Mouse (Mus musculus) embryo, embryonic 11 days (tissue): ENCODE data around the gene Speer4b.
A peak's percentile ranks its signal among the peaks of the same experiment; 100 is the strongest.
"Not testable (repeated sequence)": the region's sequence is repeated elsewhere in the genome, so short reads cannot be mapped to it uniquely, and the experiment has no call there.

ENCODE experiments used
- DNase-seq: peaks from one replicate; pipeline ENCODE4 v3.0.0-alpha.2; 2015

Gene Speer4b

GRCm38 (mm10) chr5:27501338-27501737 lies at the start of gene Speer4b:
TSS of gene Speer4b (minus strand) at chr5:27501438.
- DNase-seq: not testable (repeated sequence)

DNA sequence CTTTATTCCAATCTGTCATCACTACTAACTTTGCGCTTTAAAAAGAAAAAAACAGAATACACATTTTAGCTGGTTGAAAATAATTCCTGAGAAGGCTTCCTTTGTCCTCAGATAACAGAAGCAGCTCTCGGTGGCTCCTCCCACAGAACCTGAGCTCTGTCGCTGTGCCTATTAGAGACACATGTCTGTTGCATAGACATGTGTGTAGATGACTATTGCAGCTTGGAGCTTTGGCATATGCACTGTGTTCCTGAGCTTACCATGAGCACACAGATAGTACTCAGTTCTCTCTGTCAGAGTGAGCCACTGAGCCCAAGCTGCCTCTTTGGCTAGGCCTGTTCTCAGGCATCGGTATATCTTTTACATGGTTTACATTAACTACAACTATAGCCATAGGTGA lies 48.1 kb upstream of the Speer4b start:
- DNase-seq: no peak

GRCm38 (mm10) chr5:27544816-27545270 lies 43.6 kb upstream of the Speer4b start:
- peak; percentile 70 for DNase-seq

GRCm38 (mm10) chr5:27526906-27527305 lies 25.7 kb upstream of the Speer4b start:
- DNase-seq: no peak

DNA sequence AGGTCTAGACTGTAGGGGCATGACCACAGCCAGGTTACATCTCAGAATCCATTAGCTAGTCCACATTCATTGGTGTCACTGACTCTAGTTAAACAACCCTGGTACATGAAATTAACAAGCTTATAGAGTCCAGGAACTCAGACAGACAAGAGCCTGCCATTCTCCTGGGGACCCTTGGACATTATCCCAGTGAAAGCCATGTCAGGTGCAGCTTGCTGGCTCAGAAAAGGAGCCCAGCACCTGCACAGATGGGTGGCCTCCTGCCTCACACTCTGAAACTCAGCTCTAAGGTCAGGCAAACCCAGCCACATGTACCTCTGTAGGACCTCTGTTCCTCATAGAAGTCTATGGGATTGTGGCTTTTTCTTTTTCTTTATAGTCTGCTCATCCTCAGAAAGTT lies 17.5 kb upstream of the Speer4b start:
- no peak for DNase-seq

DNA sequence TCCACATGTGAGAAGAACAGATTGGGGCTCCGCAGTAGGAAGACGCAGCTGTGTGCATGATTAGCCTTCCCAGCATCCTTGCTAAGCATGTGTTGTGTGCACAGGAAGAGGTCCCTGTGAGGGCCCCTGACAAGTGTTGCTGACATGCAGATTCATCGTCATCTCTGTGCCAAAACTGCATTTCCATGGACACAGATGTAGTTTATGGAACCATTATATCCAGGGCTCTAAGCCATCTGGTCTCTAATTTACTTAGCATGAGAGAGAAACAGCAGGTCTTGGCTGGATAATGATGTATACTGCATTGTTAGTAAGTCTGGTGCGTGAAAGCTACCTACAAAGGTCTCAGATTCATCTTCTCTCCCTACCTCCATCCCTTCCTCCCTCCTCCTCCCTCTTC lies 10.3 kb downstream of the Speer4b start:
- DNase-seq: no peak

GRCm38 (mm10) chr5:27486138-27486537 lies 15.1 kb downstream of the Speer4b start:
- no peak for DNase-seq

DNA sequence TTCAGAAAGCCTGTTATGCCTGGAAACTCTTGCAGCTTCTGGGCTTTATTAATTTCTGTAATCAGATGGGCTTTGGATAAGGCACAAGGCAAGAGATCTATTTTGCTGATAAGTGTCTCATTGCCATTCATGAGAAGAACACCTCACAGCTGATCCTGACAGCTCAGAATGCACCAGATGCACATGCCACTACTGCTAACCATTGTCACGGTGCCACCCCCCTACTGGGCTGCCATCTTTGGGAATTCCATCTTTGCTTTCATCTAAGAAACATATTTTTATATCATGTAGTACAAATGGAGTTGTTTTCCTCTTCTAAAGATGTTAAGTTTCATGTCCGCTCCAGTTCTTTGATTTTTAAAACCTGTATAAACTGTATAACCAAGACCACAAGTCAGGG lies 19.5 kb downstream of the Speer4b start:
- DNase-seq: no peak

- DNase-seq: no peak
These were observed 26.2 kb downstream of the Speer4b start for GRCm38 (mm10) chr5:27474964-27475465.

DNA sequence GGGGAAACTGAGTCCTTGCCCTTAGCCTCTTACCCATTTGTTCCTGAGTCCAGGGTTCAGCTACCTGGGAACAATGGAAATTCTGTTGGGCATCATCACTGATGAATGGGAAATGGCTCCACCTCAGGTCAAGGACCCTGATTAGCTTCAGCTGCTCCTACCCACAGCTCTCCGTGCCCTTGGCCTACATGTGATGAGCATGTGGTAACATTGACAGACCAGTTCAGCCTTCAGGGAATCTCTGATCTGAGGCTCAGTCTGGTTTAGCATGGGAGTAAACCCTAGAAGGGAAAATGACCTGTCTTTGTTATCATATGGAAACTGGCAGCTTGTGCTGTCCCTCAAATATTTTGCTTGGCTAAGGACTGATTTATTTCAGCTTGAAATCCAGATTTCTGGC lies 43.6 kb downstream of the Speer4b start:
- no peak for DNase-seq

DNA sequence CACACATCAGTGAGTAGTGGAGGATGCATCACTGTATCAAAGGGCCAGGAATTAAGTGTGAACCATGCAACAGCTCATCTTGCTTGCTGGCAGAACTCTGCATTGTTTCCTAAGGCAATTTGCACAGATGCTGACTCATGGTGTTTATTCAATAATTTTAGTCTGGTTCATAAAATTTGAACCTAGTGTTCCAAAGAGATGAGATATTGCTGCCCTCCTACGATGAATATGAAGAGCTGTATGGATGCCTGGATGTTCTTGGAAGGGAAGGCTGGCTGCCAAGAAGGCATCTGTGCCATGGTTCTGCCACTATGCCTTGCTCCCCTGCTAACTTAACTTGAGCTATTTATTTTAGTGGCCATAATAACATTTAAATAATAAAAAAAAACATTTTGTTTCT lies 44.3 kb downstream of the Speer4b start:
- DNase-seq: no peak

- no peak for DNase-seq
These were observed 46.9 kb downstream of the Speer4b start for GRCm38 (mm10) chr5:27454386-27454785.

DNA sequence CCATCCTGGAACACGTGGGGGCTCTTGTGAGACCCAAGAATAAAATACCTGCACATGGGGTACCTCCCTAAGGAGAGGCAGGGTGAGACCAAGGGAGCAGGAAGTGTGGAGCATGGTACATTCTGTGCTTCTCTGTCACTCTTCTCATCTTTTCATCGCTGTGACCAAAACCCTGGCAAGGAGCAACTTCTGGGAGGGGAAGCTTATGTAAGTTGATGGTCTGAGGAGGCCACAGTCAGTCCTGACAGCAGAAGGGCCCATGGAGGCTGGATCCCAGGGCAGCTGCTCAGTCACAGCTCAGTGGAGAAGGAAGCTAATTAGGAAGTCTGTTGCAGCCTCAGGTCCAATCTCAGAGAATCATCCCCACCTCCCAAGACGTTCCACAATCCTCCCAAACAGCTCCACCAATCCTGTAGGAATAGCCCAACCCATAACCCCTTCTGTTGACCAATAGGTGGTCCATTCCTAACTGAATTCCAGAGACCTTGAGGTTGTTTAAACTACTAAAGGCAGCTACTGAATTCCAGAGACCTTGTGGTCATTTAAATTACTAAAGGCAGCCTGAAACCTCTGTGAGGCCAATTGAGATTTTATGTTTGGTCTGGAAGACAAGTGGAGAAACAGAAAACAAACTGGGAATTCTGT lies 47.9 kb downstream of the Speer4b start:
- no peak for DNase-seq
